Mouse (Mus musculus) E14TG2a.4 (cell line): ENCODE measurements around the gene Prr5.

Experiments
- CTCF ChIP-seq: conservative IDR thresholded peaks from 2 replicates; pipeline ENCODE4 v1.5.1; 2014; ENCODE audit warnings: low read length
- NANOG ChIP-seq: IDR thresholded peaks from 2 replicates; pipeline ENCODE4 v1.6.1; 2014; ENCODE audit warnings: borderline replicate concordance, low read length, mixed read lengths
- POU5F1 ChIP-seq: IDR thresholded peaks from 2 replicates; pipeline ENCODE4 v1.6.1; 2014; ENCODE audit warnings: low read length, borderline replicate concordance

- TF ChIP-seq CTCF: no peak
- no peak for TF ChIP-seq POU5F1
- TF ChIP-seq NANOG: no peak
Observed at GRCm38 (mm10) chr15:84641127-84641526, 28.3 kb upstream of the Prr5 start.
